11 mouse cellular contexts compared by ENCODE assay signal in genomic region chr11:94148105-94148696, GRCm38 (mm10).
DNase-seq lines count a peak whose midpoint lies in the region; ATAC-seq and TF ChIP-seq lines count a peak whose summit lies in the region.
"Had no signal": no experiment of that assay in that cellular context is flagged by ENCODE, and none has a peak within 500 bp of the region (broad histone marks: within the 10 kb centered on the region; RNA-seq: fewer than 3 reads in every experiment).

No protein-coding gene starts in this region.

- H3K4me3 ChIP-seq in kidney, embryonic 16.5 days (ENCODE audit: low read length), result no peak overlapping the region
- peak overlapping the region; percentile 71; the same call in 1 of the 2 replicates for H3K4me3 ChIP-seq in E14TG2a.4 (replicated peaks; ENCODE audit: low read length)
- peak overlapping the region; percentile 39; the same call in 1 of the 2 replicates for H3K4me3 ChIP-seq in hindbrain, embryonic 15.5 days

- H3K9me3 ChIP-seq in kidney, embryonic 16.5 days (ENCODE audit: low read length), result no peaks in the 10 kb centered on the region
- no peaks in the 10 kb centered on the region for H3K9me3 ChIP-seq in E14TG2a.4 (ENCODE audit: low read length)
- no peaks in the 10 kb centered on the region for H3K9me3 ChIP-seq in hindbrain, embryonic 15.5 days
- H3K9me3 ChIP-seq: heart, embryonic 15.5 days had no signal

- no peak for ATAC-seq in kidney, embryonic 16.5 days (ENCODE audit: low FRiP score, low TSS enrichment)
- ATAC-seq in hindbrain, embryonic 15.5 days (ENCODE audit: low FRiP score, low read depth), result no peak

- H3K27me3 ChIP-seq in kidney, embryonic 16.5 days (ENCODE audit: insufficient read depth, low read length), result peaks cover 7% of the 10 kb centered on the region; the same call in 1 of the 2 replicates
- H3K27me3 ChIP-seq in E14TG2a.4 (ENCODE audit: insufficient read depth, low read length), result peaks cover 17% of the 10 kb centered on the region
- no peaks in the 10 kb centered on the region for H3K27me3 ChIP-seq in hindbrain, embryonic 15.5 days

- 54% methylated on average over 12 of the region's 12 CpGs for WGBS in kidney, embryonic 16.5 days
- WGBS in hindbrain, embryonic 15.5 days, result 47% methylated on average over 12 of the region's 12 CpGs

- no peak overlapping the region for H3K9ac ChIP-seq in kidney, embryonic 16.5 days (replicated peaks; ENCODE audit: low read length)
- no peak overlapping the region for H3K9ac ChIP-seq in hindbrain, embryonic 15.5 days
- H3K9ac ChIP-seq: liver, embryonic 14.5 days had no signal

- H3K36me3 ChIP-seq in kidney, embryonic 16.5 days (ENCODE audit: insufficient read depth, low read length), result no peaks in the 10 kb centered on the region
- H3K36me3 ChIP-seq in E14TG2a.4 (ENCODE audit: insufficient read depth, low read length), result no peaks in the 10 kb centered on the region; the same call in 1 of the 2 replicates
- no peaks in the 10 kb centered on the region for H3K36me3 ChIP-seq in hindbrain, embryonic 15.5 days
- H3K36me3 ChIP-seq: heart, embryonic 15.5 days had no signal

- H3K4me1 ChIP-seq in kidney, embryonic 16.5 days (ENCODE audit: insufficient read depth, low read length), result peaks cover 21% of the 10 kb centered on the region
- peaks cover 96% of the 10 kb centered on the region for H3K4me1 ChIP-seq in E14TG2a.4 (replicated peaks; ENCODE audit: low read depth, low read length)
- H3K4me1 ChIP-seq in hindbrain, embryonic 15.5 days (replicated peaks), result peaks cover 50% of the 10 kb centered on the region

- H3K27ac ChIP-seq in kidney, embryonic 16.5 days (ENCODE audit: low read length), result no peak overlapping the region
- peak overlapping the region; percentile 90 for H3K27ac ChIP-seq in hindbrain, embryonic 15.5 days (replicated peaks)
- H3K27ac ChIP-seq: heart, embryonic 15.5 days; liver, embryonic 14.5 days had no signal

- peak overlapping the region; percentile 94; the same call in 1 of the 2 replicates for H3K4me2 ChIP-seq in kidney, embryonic 16.5 days (replicated peaks; ENCODE audit: low read depth, low read length)
- peak overlapping the region; percentile 73; the same call in 1 of the 2 replicates for H3K4me2 ChIP-seq in hindbrain, embryonic 15.5 days

- TF ChIP-seq CTCF in E14TG2a.4 (conservative IDR thresholded peaks at IDR 0.05; ENCODE audit: low read length), result no peak

- intact Hi-C loops in heart, postnatal 25 days (cut with DNase I), result no loop called here

- DNase-seq in embryo, embryonic 10.5 days (ENCODE audit: low spot score), result peak; percentile 43
- no peak for DNase-seq in embryo, embryonic 9.5 days (ENCODE audit: extremely low spot score)
- no peak for DNase-seq in kidney, adult 8-10 months
- no peak for DNase-seq in gastrocnemius, postnatal 4 days (ENCODE audit: low spot score in 2 of 2)
- no peak for DNase-seq in heart, postnatal 25 days (ENCODE audit: low spot score)
- DNase-seq: kidney, adult 9 months had no signal
